Mouse (Mus musculus) thymus, postnatal 4 days (tissue): ENCODE results near the gene Cnnm3.
"Not testable (repeated sequence)": the region's sequence is repeated elsewhere in the genome, so short reads cannot be mapped to it uniquely, and the experiment has no call there.

ENCODE experiments used
- DNase-seq: peaks from one replicate; pipeline ENCODE4 v3.0.0; 2021

Cnnm3 gene

GRCm38 (mm10) chr1:36501261-36501660, 10.4 kb upstream of the Cnnm3 start:
- DNase-seq: peak; percentile 91

DNA sequence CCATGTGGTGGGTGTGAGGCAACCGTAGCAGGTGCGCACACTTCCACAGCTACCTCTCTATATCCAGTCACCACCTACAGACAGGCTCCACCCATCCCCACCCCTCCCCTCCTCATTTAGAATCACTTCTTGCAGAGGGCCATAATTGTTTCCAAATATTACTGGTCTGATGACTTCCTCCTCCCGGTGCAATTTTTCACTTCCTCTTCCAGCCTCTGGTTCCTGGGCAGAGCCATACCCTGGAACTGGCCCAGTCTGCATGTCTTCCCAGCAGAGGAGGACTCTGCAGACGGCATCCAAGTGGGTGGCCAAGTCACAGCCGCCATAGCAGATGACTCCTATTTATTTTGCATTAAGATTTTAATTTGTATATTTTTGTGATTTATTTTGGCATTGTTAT, 3.4 kb upstream of the Cnnm3 start:
- DNase-seq: no peak

GRCm38 (mm10) chr1:36512089-36512965, 660 bp downstream of the Cnnm3 start:
- DNase-seq: peak; percentile 78

GRCm38 (mm10) chr1:36512966-36513280, 1.3 kb downstream of the Cnnm3 start:
- no peak for DNase-seq

DNA sequence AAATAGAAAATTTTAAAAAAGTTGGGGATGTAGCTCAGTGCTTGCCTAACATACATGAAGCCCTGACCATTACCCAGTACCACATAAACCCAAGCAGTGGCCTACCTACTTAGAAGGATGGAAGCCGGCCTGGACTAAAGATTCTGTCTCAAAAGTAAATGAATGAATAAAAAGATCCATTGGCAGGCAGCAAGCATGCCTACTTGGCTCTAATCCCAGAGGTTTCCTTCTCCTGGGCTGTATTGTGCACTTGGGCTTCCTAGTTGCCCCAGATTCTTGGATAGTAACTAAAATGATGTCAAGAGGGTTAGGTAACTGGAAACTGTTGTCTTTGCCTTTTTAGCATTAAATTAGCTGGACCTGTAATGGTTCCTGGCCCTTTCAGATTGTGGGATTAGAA, 1.6 kb downstream of the Cnnm3 start:
- DNase-seq: no peak

- peak; percentile 37 for DNase-seq
Measured at GRCm38 (mm10) chr1:36513718-36514117, 2.1 kb downstream of the Cnnm3 start.

GRCm38 (mm10) chr1:36518259-36518658, 6.6 kb downstream of the Cnnm3 start:
- no peak for DNase-seq

GRCm38 (mm10) chr1:36519626-36520025, 8.0 kb downstream of the Cnnm3 start:
- no peak for DNase-seq

GRCm38 (mm10) chr1:36522210-36522609, 10.5 kb downstream of the Cnnm3 start:
- no peak for DNase-seq

DNA sequence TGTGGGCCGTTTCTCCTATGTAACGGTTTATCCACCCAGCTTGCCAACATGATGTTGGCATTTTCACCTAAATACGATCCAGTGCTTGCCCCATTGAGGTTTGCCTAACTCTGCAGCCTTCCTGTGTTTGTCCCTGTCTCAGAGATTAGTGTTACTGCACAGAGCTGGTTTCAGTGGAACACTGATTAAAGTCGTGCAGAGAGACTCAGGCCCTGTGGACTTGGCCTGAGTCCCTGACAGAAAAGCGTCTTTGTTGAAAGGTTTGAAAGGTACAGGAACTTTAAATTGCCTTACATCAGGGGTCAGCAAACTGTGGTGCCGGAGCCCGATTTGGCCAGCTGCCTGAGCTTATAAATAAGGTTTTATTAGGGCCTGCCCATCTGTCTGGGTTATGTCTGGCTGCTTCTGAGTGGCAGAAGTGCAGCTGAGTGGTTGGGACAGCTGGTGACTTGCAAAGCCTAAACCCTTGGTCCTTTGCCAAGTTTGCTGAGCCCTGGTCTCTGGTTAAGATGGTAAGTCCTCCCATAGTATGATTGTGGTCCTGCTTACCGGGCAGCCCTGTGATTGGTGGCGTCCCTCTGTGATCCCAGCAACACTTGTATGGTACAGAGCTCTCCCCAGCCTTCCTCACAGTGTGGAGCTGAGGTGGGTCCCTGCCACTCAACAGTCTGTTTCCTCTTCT, 11.8 kb downstream of the Cnnm3 start:
- DNase-seq: no peak

- no peak for DNase-seq
Measured at GRCm38 (mm10) chr1:36524058-36524457, 12.4 kb downstream of the Cnnm3 start.

DNA sequence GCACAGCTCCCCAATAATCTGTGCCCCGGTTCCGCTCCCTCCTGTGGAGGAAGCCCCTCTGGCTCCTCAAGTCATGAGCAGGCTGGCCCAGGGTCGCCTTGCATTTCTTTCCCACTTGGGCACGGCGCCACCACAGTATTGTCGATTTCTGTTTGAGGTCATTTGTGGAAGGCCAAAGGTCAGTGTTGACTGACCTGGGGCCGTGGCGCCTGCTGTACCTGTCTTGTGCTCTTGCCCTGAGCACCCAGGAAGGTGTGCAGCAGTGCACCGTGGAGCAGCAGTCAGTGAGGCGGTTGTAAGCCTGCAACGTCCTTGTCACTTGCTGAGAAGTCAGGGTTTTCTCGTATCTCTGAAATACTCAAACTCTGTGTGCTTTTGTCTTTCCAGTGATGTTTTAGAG, 14.1 kb downstream of the Cnnm3 start:
- DNase-seq: no peak

- DNase-seq: no peak
Measured at GRCm38 (mm10) chr1:36526903-36527302, 15.2 kb downstream of the Cnnm3 start.

DNA sequence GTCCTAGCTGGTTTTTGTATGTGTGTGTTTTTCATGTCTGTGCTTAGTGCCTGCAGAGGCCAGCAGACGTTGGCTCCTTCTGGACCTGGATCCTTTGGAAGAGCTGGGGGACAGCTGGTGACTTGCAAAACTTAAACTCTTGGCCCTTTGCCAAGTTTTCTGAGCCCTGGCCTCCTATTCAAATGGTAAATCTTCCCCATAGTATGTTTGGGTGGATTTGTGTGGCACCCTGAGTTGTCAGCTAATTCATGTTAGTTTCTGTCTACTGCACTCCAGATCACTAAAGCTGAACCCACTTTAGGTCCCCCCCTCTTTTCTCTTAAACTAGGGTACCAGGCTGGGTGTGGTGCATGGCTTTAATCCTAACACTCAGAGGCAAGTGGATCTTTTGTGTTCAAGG, 16.7 kb downstream of the Cnnm3 start:
- no peak for DNase-seq

DNA sequence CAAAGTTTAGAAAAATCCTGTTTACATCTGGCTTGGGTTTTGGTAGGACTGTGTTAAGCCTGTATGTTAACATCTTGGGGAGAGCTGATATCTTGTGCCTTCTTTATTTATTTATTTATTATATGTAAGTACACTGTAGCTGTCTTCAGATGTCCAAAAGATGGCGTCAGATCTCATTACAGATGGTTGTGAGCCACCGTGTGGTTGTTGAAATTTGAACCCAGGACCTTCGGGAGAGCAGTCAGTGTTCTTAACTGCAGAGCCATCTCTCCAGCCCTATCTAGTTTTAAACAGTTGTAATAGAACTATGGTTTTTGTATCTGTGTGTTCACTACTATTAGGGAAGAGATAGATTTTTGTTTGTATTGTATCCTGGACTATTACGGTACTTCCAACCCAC, 17.6 kb downstream of the Cnnm3 start:
- no peak for DNase-seq

DNA sequence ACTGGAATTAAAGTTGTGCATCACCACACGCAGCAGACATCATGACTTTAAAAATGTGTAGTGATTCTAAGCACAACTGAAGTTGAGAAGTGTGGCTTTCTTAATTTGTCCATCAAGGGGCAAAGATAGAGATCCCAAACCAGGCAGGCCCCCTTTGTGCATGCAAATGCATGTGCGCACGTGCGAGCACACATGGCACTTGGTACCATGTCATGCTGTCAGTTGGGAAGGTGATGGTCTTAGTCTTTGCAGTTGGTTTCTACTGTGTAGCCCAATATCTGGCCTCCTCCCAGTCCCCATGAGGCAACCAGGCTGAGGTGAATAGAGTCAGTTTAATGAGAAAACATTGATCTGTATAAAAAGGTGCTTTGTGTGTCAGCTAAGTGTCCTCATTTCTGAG, 18.2 kb downstream of the Cnnm3 start:
- DNase-seq: no peak

DNA sequence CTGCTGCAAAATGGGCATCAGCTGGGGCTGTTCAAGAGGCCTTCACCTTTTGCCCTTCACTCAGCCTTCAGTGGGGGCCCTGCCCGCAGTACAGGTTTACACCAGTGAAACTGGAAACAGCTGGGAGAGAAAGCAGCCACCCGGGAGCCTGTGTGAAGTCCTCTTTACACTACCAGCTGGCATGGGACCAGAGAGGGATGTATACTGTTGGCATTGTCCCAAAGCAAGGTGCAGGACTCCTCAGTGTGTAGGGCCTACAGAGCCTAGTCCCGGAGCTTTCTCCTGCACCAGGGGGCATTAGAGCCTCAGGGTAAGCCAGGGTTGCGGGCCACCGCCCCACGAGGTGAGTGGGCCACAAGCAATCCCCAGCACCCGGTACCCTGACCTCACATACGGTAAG, 18.8 kb downstream of the Cnnm3 start:
- no peak for DNase-seq

GRCm38 (mm10) chr1:36530962-36531361, 19.3 kb downstream of the Cnnm3 start:
- no peak for DNase-seq

- no peak for DNase-seq
Measured at GRCm38 (mm10) chr1:36531461-36531860, 19.8 kb downstream of the Cnnm3 start.

DNA sequence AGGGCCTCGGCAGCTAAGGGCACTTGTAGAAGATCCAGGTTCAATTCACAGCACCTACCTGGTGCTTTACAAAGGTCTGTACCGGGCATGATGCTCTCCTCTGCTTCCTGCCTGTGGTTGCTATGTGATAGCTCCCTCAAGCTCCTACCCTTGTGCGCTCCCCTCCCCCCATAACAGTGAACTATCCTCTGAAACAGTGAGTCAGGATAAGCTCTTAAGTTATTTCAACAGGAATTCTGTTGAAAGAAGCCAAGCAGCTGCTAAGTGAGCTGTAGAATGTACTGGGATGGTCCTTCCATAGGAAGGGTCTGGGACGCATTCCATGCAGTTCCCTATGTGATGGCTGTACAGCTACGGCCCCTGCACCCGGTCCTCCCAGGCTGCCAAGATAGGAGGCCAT, 21.9 kb downstream of the Cnnm3 start:
- DNase-seq: no peak

DNA sequence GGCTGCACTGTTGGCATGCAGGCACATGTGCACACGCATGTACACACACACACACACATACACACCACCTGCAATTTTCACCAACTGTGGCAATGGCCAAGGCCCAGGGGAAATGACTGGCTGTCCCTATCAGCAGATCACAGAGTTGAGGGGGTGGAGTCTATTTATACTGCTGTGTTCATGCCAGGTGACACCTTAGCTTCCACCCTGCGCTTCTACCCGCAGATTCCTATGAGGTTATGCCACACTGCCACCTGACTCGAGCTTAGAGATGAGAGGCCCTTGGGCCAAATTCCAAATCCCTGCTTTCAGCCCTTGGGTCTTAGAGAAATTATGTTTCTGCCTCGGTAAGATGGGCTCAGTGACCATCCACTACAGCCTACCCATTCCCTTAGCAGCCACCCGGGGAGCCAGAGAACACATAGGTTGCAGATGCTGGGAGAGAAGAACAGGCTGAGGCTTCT, 23.0 kb downstream of the Cnnm3 start:
- DNase-seq: no peak

GRCm38 (mm10) chr1:36535477-36536396, 24.1 kb downstream of the Cnnm3 start:
- DNase-seq: no peak

GRCm38 (mm10) chr1:36536397-36536728, 24.7 kb downstream of the Cnnm3 start:
- no peak for DNase-seq

DNA sequence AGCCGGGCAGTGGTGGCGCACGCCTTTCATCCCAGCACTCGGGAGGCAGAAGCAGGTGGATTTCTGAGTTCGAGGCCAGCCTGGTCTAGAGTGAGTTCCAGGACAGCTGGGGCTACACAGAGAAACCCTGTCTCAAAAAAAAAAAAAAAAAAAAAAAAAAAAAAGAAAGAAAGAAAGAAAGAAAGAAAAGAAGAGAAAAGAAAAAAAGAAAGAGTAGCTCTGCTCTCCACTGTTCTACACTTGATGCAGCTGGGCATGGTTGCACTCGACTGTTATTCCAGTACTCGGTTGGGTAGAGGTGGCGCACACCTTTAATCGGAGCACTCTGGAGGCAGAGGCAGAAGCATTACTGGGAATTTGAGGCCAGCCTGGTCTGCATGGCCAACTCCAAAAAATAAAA, 25.1 kb downstream of the Cnnm3 start, which contains the start of gene Ankrd23:
Ankrd23 (minus strand) TSS at position 101 of the 400 bp plus-strand sequence.
- not testable (repeated sequence) for DNase-seq
